Mouse (Mus musculus) right cerebral cortex, postnatal 4 days (tissue): ENCODE results near the gene Rpp14.
A peak's percentile ranks its signal among the peaks of the same experiment; 100 is the strongest.

Experiments
- DNase-seq: peaks from one replicate; pipeline ENCODE4 v3.0.0-alpha.2; 2022

Rpp14 gene

GRCm38 (mm10) chr14:8080165-8080679, at the start of gene Rpp14:
Gene Rpp14, plus strand, starts transcription at chr14:8080367.
- DNase-seq = peak; percentile 99

- no peak for DNase-seq
Observed at GRCm38 (mm10) chr14:8030535-8030934, 49.6 kb upstream of the Rpp14 start.

- DNase-seq = no peak
Observed at GRCm38 (mm10) chr14:8032087-8032944, 47.9 kb upstream of the Rpp14 start.

GRCm38 (mm10) chr14:8034561-8034960, 45.6 kb upstream of the Rpp14 start:
- DNase-seq = no peak

- DNase-seq = no peak
Observed at GRCm38 (mm10) chr14:8035951-8036350, 44.2 kb upstream of the Rpp14 start.

GRCm38 (mm10) chr14:8036406-8036805, 43.8 kb upstream of the Rpp14 start:
- DNase-seq = no peak

GRCm38 (mm10) chr14:8038150-8038549, 42.0 kb upstream of the Rpp14 start:
- no peak for DNase-seq

- DNase-seq = no peak
Observed at GRCm38 (mm10) chr14:8038791-8039448, 41.2 kb upstream of the Rpp14 start.

- no peak for DNase-seq
Observed at GRCm38 (mm10) chr14:8040179-8040578, 40.0 kb upstream of the Rpp14 start.

- DNase-seq = no peak
Observed at GRCm38 (mm10) chr14:8040911-8041678, 39.1 kb upstream of the Rpp14 start.

GRCm38 (mm10) chr14:8042120-8042519, 38.0 kb upstream of the Rpp14 start:
- no peak for DNase-seq

- no peak for DNase-seq
Observed at GRCm38 (mm10) chr14:8042577-8042976, 37.6 kb upstream of the Rpp14 start.

- DNase-seq = peak; percentile 45
Observed at GRCm38 (mm10) chr14:8044330-8044729, 35.8 kb upstream of the Rpp14 start.

GRCm38 (mm10) chr14:8044786-8045185, 35.4 kb upstream of the Rpp14 start:
- no peak for DNase-seq

- DNase-seq = no peak
Observed at GRCm38 (mm10) chr14:8045187-8045846, 34.9 kb upstream of the Rpp14 start.

- no peak for DNase-seq
Observed at GRCm38 (mm10) chr14:8046839-8047238, 33.3 kb upstream of the Rpp14 start.

- no peak for DNase-seq
Observed at GRCm38 (mm10) chr14:8049334-8049733, 30.8 kb upstream of the Rpp14 start.

- DNase-seq = no peak
Observed at GRCm38 (mm10) chr14:8051869-8052268, 28.3 kb upstream of the Rpp14 start.

- no peak for DNase-seq
Observed at GRCm38 (mm10) chr14:8052661-8053060, 27.5 kb upstream of the Rpp14 start.

- no peak for DNase-seq
Observed at GRCm38 (mm10) chr14:8054310-8055102, 25.7 kb upstream of the Rpp14 start.

- no peak for DNase-seq
Observed at GRCm38 (mm10) chr14:8056076-8056475, 24.1 kb upstream of the Rpp14 start.

GRCm38 (mm10) chr14:8059938-8060337, 20.2 kb upstream of the Rpp14 start:
- no peak for DNase-seq
